Comparison of ENCODE assay signal across 8 mouse cellular contexts in the genomic region with DNA sequence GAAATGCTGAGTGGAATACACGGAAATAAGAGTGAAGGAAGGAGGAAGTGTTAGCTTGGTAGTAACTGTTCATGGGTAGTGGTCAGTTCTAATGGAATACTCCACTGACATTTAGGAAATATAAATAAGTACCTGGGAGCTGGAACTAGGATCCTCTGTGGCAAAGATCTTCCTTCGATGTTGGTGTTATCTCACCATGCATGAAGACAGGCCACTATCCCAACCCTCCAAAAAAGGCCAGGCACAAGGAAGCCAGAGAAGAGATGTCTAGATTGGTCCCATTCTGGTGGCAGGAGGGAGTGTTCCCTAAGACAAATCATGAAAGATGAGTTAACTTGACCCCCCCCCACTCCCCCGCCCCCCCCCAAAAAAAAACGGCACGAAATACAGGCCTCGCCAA. TPM values are rescaled to one million over a fixed set of nuclear protein-coding genes. Genes with fewer than 3 reads are reported as not detected.
DNase-seq lines count a peak whose midpoint lies in the region; ATAC-seq and TF ChIP-seq lines count a peak whose summit lies in the region.

No protein-coding gene starts in this region.

- peak overlapping the region; percentile 66 for H3K4me2 ChIP-seq in kidney, embryonic 14.5 days (replicated peaks; ENCODE audit: low read depth, low read length)
- peak overlapping the region; percentile 75 for H3K4me2 ChIP-seq in hindbrain, embryonic 11.5 days (replicated peaks; ENCODE audit: low read depth, low read length)
- H3K4me2 ChIP-seq in midbrain, embryonic 13.5 days (replicated peaks), result peak overlapping the region; percentile 80

- H3K36me3 ChIP-seq in kidney, embryonic 14.5 days (ENCODE audit: control insufficient read depth, insufficient read depth, low read length), result no peaks in the 10 kb centered on the region
- H3K36me3 ChIP-seq in hindbrain, embryonic 11.5 days (ENCODE audit: control insufficient read depth, insufficient read depth, low read length), result no peaks in the 10 kb centered on the region
- H3K36me3 ChIP-seq in midbrain, embryonic 13.5 days, result no peaks in the 10 kb centered on the region

- H3K27ac ChIP-seq in kidney, embryonic 14.5 days (ENCODE audit: low read depth, low read length), result peak overlapping the region; percentile 93
- H3K27ac ChIP-seq in bone marrow macrophage, adult 2 months (ENCODE audit: insufficient read depth, low read depth, low read length), result peak overlapping the region; percentile 84
- peak overlapping the region; percentile 90 for H3K27ac ChIP-seq in hindbrain, embryonic 11.5 days (ENCODE audit: low read depth, low read length)
- peak overlapping the region; percentile 95 for H3K27ac ChIP-seq in midbrain, embryonic 13.5 days

- no peak for TF ChIP-seq POLR2A in bone marrow macrophage, adult 2 months (IDR thresholded peaks at IDR 0.05; ENCODE audit: borderline replicate concordance, low read depth, low read length)

- H3K9ac ChIP-seq in kidney, embryonic 14.5 days (ENCODE audit: low read depth, low read length), result peak overlapping the region; percentile 82
- peak overlapping the region; percentile 60 for H3K9ac ChIP-seq in hindbrain, embryonic 11.5 days (ENCODE audit: low read depth, low read length)
- peak overlapping the region; percentile 86 for H3K9ac ChIP-seq in midbrain, embryonic 13.5 days (replicated peaks)

- H3K4me1 ChIP-seq in kidney, embryonic 14.5 days (ENCODE audit: control insufficient read depth, insufficient read depth, low read length), result peaks cover 30% of the 10 kb centered on the region
- peaks cover 13% of the 10 kb centered on the region for H3K4me1 ChIP-seq in bone marrow macrophage, adult 2 months (ENCODE audit: control insufficient read depth, insufficient read depth, low read length)
- H3K4me1 ChIP-seq in hindbrain, embryonic 11.5 days (replicated peaks; ENCODE audit: control insufficient read depth, insufficient read depth, low read length), result no peaks in the 10 kb centered on the region
- H3K4me1 ChIP-seq in midbrain, embryonic 13.5 days (replicated peaks), result peaks cover 31% of the 10 kb centered on the region

- DNase-seq in kidney, postnatal 36 days, result no peak
- DNase-seq in hindbrain, embryonic 11.5 days (ENCODE audit: low spot score), result no peak
- DNase-seq in adrenal gland, postnatal 14 days, result no peak
- DNase-seq in frontal cortex, postnatal 36 days (ENCODE audit: low spot score in 2 of 2), result no peak
- no peak for DNase-seq in embryo, embryonic 10 days (ENCODE audit: low spot score)

- peak overlapping the region; percentile 59 for H3K4me3 ChIP-seq in kidney, embryonic 14.5 days (ENCODE audit: low read length)
- H3K4me3 ChIP-seq in bone marrow macrophage, adult 2 months (ENCODE audit: insufficient read depth, low read length), result peak overlapping the region; percentile 70
- H3K4me3 ChIP-seq in hindbrain, embryonic 11.5 days (ENCODE audit: low read depth, low read length), result peak overlapping the region; percentile 75
- peak overlapping the region; percentile 60 for H3K4me3 ChIP-seq in midbrain, embryonic 13.5 days (replicated peaks)

- WGBS in kidney, embryonic 14.5 days, result 20% methylated on average over 6 of the region's 6 CpGs
- WGBS in hindbrain, embryonic 11.5 days, result 19% methylated on average over 6 of the region's 6 CpGs
- 21% methylated on average over 6 of the region's 6 CpGs for WGBS in midbrain, embryonic 13.5 days

- TF ChIP-seq CTCF in bone marrow macrophage, adult 2 months (IDR thresholded peaks at IDR 0.05; ENCODE audit: low read depth, low read length), result no peak

- H3K9me3 ChIP-seq in kidney, embryonic 14.5 days (ENCODE audit: control insufficient read depth, low read length), result no peaks in the 10 kb centered on the region
- H3K9me3 ChIP-seq in hindbrain, embryonic 11.5 days (ENCODE audit: control insufficient read depth, low read length), result no peaks in the 10 kb centered on the region
- no peaks in the 10 kb centered on the region for H3K9me3 ChIP-seq in midbrain, embryonic 13.5 days

- no peaks in the 10 kb centered on the region for H3K27me3 ChIP-seq in kidney, embryonic 14.5 days (ENCODE audit: control insufficient read depth, insufficient read depth, low read length)
- H3K27me3 ChIP-seq in hindbrain, embryonic 11.5 days (ENCODE audit: control insufficient read depth, insufficient read depth, low read length), result no peaks in the 10 kb centered on the region
- H3K27me3 ChIP-seq in midbrain, embryonic 13.5 days, result no peaks in the 10 kb centered on the region

- ATAC-seq in kidney, embryonic 14.5 days (ENCODE audit: low FRiP score, low TSS enrichment), result no peak
- ATAC-seq in hindbrain, embryonic 11.5 days (ENCODE audit: low FRiP score), result no peak; the same call in 1 of the 2 replicates
- no peak for ATAC-seq in midbrain, embryonic 13.5 days

RNA-seq across cellular contexts. Expression of gene Sypl, which starts 0.6 kb away (rescaled TPM):
- 104 and 135 TPM in 2 replicates for polyA plus RNA-seq in kidney, embryonic 14.5 days (2014; fragmentation: Nextera tagmentation; extraction: Ambion mirVana)
- polyA plus RNA-seq in bone marrow macrophage, adult 2 months (2012; ENCODE audit: insufficient read depth, insufficient read length, missing spikeins), result 117 and 125 TPM in 2 replicates
- polyA plus RNA-seq in hindbrain, embryonic 11.5 days (2014; fragmentation: Nextera tagmentation; extraction: Ambion mirVana), result 59.5 and 59.8 TPM in 2 replicates
- 33.3 and 36.8 TPM in 2 replicates for polyA plus RNA-seq in midbrain, embryonic 13.5 days (2015; fragmentation: Nextera tagmentation; extraction: Ambion mirVana)
- 98.7 and 108 TPM in 2 replicates for total RNA-seq in adrenal gland, postnatal 14 days (2021)
